Mouse (Mus musculus): ENCODE data around the gene Myzap. TPM values are rescaled to one million over a fixed set of nuclear protein-coding genes. Genes with fewer than 3 reads are reported as not detected.

The Myzap gene
- polyA plus RNA-seq, 1 experiment from 2014 or later = 4.5 TPM

DNA sequence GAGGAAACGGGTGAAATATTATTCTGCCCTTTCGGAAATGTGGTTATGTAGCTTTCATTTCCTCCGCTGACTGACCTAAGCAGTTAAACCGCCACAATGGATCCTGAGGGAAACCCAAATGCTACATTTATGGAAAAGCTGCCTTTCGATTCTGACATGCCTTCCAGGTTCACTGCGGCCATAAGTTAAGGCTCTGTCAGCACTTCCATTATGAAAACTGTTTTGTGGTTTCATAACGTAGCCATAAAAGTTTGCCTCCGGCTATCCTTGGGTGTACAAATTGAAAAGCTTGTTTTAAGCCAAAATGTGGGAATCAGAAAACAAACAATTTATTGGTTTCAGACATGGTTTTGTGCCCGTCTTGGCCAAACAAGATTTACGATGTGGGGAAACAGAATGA, 79.3 kb downstream of the Myzap start:
- Histone ChIP-seq H3K9ac (ENCODE audit: low read length) (no peak overlapping the region), H3K27ac (ENCODE audit: low read depth, low read length) (no peak overlapping the region), H3K36me3 (ENCODE audit: control insufficient read depth, insufficient read depth, low read length) (no peaks in the 10 kb centered on the region), H3K9me3 (ENCODE audit: control insufficient read depth, low read length) (no peaks in the 10 kb centered on the region), H3K4me2 (no peak overlapping the region), H3K4me1 (ENCODE audit: control insufficient read depth, insufficient read depth, low read length) (no peaks in the 10 kb centered on the region), H3K4me3 (ENCODE audit: low read depth, low read length) (no peak overlapping the region), H3K27me3 (ENCODE audit: control insufficient read depth, insufficient read depth, low read length) (no peaks in the 10 kb centered on the region)
- ATAC-seq (ENCODE audit: low FRiP score) = no peak
- WGBS = 93% methylated on average over 10 of the region's 10 CpGs
- no peak for DNase-seq (ENCODE audit: low spot score, missing footprints)

DNA sequence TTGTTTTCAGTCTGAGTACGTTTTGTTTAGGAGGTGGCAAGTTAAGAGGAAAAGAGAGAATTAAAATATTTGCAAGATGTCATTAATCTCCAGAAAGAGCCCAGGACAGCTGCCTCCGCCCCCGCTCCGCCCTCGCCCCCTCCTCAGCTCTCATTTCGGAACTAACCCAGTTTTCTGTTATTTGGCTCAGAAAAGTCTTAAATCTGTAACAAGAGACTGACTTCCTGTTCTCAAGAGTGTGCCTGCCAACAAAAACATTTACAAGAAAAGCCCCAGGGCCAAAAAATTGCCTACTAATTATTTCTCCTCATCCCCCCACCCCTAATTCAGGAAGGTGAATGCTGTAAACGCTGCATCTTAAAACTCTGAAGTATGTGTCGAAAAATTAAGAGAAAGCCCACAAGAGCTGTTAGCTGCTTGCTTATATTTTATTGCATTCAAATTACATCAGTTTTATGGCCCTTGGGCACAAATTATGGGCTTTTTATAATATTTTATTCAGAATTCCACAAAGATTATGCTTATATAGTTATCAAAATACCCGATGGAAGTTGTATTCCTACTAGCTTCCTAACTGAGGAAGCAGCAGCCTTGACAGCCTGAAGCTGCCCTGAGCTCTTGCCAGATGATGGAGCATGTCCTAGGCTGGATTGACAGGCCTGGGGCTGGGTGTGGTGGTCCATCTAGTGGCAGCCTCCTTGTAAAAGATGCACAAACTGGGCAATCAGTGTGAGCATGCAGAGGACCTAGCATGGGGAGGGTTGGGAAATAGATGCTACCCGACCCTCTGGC, 93.6 kb downstream of the Myzap start:
- no peak overlapping the region for H3K4me2 ChIP-seq

GRCm38 (mm10) chr9:71496637-71497036, 95.5 kb downstream of the Myzap start:
- Histone ChIP-seq H3K4me1 (ENCODE audit: control insufficient read depth, insufficient read depth, low read length) (peaks cover 6% of the 10 kb centered on the region; the same call in 1 of the 2 replicates), H3K27me3 (ENCODE audit: control insufficient read depth, insufficient read depth, low read length) (no peaks in the 10 kb centered on the region), H3K4me3 (ENCODE audit: low read depth, low read length) (no peak overlapping the region), H3K4me2 (no peak overlapping the region), H3K9ac (ENCODE audit: low read length) (no peak overlapping the region), H3K27ac (ENCODE audit: low read depth, low read length) (no peak overlapping the region), H3K36me3 (ENCODE audit: control insufficient read depth, insufficient read depth, low read length) (no peaks in the 10 kb centered on the region), H3K9me3 (ENCODE audit: control insufficient read depth, low read length) (no peaks in the 10 kb centered on the region)
- WGBS = 38% methylated on average over 2 of the region's 2 CpGs
- ATAC-seq (ENCODE audit: low FRiP score) (no peak), DNase-seq (ENCODE audit: low spot score, missing footprints) (no peak)

More for the DNA sequence above, 93.6 kb downstream of the Myzap start:
- no peak for DNase-seq (ENCODE audit: low spot score, missing footprints)
- WGBS = 76% methylated on average over 10 of the region's 10 CpGs
- no peak overlapping the region for H3K4me3 ChIP-seq (ENCODE audit: low read depth, low read length)
- H3K36me3 ChIP-seq (ENCODE audit: control insufficient read depth, insufficient read depth, low read length) = no peaks in the 10 kb centered on the region
- H3K27ac ChIP-seq (ENCODE audit: low read depth, low read length) = no peak overlapping the region
- no peak for ATAC-seq (ENCODE audit: low FRiP score)
- no peaks in the 10 kb centered on the region for H3K9me3 ChIP-seq (ENCODE audit: control insufficient read depth, low read length)
- no peaks in the 10 kb centered on the region for H3K27me3 ChIP-seq (ENCODE audit: control insufficient read depth, insufficient read depth, low read length)
- no peaks in the 10 kb centered on the region; the same call in 1 of the 2 replicates for H3K4me1 ChIP-seq (ENCODE audit: control insufficient read depth, insufficient read depth, low read length)
- H3K9ac ChIP-seq (ENCODE audit: low read length) = no peak overlapping the region

DNA sequence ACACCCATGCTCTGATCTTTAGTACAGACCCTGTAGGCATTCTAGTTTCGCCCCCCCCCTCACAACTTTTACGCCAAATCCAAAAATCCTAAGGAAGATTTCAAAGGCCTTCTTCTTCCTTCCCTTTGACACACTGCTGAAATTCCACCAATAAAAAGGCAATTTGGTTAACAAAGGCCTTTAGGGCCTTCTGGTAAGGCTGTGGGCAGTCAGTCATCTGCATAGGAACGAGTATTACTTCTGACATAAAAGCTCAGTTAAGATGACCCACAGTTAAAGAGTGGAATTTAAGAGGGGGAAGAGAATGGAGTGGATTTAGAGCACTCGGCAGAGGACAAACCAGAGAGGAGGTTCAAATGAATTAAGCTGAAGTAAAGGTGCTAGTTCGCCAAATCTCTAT, 98.4 kb downstream of the Myzap start:
- ATAC-seq (ENCODE audit: low FRiP score) = no peak
- Histone ChIP-seq H3K27me3 (ENCODE audit: control insufficient read depth, insufficient read depth, low read length) (no peaks in the 10 kb centered on the region), H3K36me3 (ENCODE audit: control insufficient read depth, insufficient read depth, low read length) (no peaks in the 10 kb centered on the region), H3K9ac (ENCODE audit: low read length) (no peak overlapping the region), H3K4me1 (ENCODE audit: control insufficient read depth, insufficient read depth, low read length) (peaks cover 6% of the 10 kb centered on the region; the same call in 1 of the 2 replicates), H3K4me3 (ENCODE audit: low read depth, low read length) (no peak overlapping the region), H3K4me2 (no peak overlapping the region), H3K27ac (ENCODE audit: low read depth, low read length) (no peak overlapping the region), H3K9me3 (ENCODE audit: control insufficient read depth, low read length) (no peaks in the 10 kb centered on the region)
- 51% methylated on average over 5 of the region's 5 CpGs for WGBS
- DNase-seq (ENCODE audit: low spot score, missing footprints) = no peak

DNA sequence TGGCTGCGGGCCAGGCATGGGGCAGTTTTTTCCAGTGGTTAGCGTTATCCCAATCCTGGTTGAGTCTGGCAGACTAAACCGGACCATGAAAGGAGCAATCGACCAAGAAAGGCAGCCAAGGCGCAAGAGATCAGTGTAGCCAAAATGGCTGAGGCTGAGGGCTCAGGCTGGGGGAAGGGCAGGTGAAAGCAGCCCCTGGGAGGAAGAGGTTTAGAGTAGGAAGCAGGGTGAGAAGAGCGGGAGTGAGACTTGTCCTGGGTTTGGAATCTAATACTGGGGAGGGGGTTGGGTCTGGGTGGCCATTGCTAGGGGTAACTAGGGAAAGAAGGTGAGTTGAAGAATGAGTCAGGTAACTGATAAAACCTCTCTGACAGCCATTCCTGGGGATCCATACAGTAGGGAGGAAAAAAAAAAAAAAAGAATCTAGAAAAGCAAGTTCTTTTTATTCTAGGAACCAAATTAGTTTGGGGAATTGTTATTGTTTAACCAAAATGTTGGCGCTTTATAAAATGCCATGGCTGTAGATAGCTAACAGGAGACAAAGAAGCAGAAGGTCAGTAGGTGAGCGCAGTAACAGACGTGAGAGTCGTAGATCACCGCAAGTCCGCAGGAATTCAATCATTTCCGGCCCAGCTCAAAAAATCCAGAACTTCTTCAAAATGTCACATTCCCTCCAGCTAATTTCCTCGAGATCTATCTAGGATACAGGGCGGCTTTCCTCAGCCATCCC, 99.7 kb downstream of the Myzap start:
- no peak overlapping the region for H3K4me3 ChIP-seq (ENCODE audit: low read depth, low read length)
- DNase-seq (ENCODE audit: low spot score, missing footprints) (no peak), ATAC-seq (ENCODE audit: low FRiP score) (no peak)
- H3K27ac ChIP-seq (ENCODE audit: low read depth, low read length) = peak overlapping the region; percentile 44
- WGBS = 80% methylated on average over 15 of the region's 15 CpGs
- no peak overlapping the region for H3K4me2 ChIP-seq
- H3K27me3 ChIP-seq (ENCODE audit: control insufficient read depth, insufficient read depth, low read length) = no peaks in the 10 kb centered on the region
- no peaks in the 10 kb centered on the region for H3K36me3 ChIP-seq (ENCODE audit: control insufficient read depth, insufficient read depth, low read length)
- H3K4me1 ChIP-seq (ENCODE audit: control insufficient read depth, insufficient read depth, low read length) = peaks cover 6% of the 10 kb centered on the region; the same call in 1 of the 2 replicates
- H3K9me3 ChIP-seq (ENCODE audit: control insufficient read depth, low read length) = no peaks in the 10 kb centered on the region
- H3K9ac ChIP-seq (ENCODE audit: low read length) = 0 out of 2 replicates have a peak overlapping the region, but pooled peaks have one; percentile 24

DNA sequence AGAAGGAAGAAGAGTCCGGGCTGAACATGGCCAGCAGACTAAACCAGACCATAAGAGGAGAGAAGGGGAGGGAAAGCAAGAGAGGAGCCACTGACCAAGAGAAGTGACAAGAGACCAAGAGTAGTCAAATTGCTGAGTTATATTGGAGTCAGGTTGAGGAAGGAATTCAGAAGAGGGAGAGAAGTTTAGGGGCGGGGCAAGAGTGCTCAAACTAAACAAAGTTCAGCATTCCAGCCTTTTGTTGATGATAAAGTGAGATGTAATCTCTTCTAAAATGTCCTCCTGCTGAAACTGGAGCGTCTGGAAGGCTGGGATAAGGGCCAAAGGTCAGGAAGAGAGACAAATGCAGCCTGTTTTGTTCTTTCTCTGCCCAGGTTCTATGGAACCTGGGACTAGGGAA, 102.1 kb downstream of the Myzap start:
- no peaks in the 10 kb centered on the region for H3K27me3 ChIP-seq (ENCODE audit: control insufficient read depth, insufficient read depth, low read length)
- no peak overlapping the region for H3K4me3 ChIP-seq (ENCODE audit: low read depth, low read length)
- H3K4me1 ChIP-seq (ENCODE audit: control insufficient read depth, insufficient read depth, low read length) = peaks cover 9% of the 10 kb centered on the region; the same call in 1 of the 2 replicates
- ATAC-seq (ENCODE audit: low FRiP score) = no peak
- H3K4me2 ChIP-seq = no peak overlapping the region
- no peaks in the 10 kb centered on the region for H3K9me3 ChIP-seq (ENCODE audit: control insufficient read depth, low read length)
- no peak for DNase-seq (ENCODE audit: low spot score, missing footprints)
- H3K9ac ChIP-seq (ENCODE audit: low read length) = no peak overlapping the region
- H3K27ac ChIP-seq (ENCODE audit: low read depth, low read length) = no peak overlapping the region
- no peaks in the 10 kb centered on the region for H3K36me3 ChIP-seq (ENCODE audit: control insufficient read depth, insufficient read depth, low read length)
- WGBS = 50% methylated on average over 3 of the region's 3 CpGs

DNA sequence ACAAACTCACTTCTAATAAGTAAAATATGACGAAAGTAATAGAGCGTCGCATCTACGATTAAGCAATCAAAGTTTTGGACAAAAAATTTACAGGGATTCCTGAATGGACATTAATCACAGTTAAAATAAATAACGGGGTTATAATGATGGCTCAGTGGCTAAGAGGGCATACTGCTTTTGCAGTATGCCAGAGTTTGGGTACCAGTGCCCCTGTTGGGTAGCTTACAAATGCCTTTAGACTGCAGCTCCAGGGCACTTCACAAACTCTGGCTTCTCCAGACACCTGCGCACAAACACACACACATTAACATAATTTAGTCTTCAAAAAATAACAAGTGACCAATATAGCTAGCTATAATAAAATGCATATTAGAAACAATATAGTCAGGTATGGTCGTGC, 106.0 kb downstream of the Myzap start:
- no peaks in the 10 kb centered on the region for H3K27me3 ChIP-seq (ENCODE audit: control insufficient read depth, insufficient read depth, low read length)
- peak overlapping the region; percentile 83; the same call in 1 of the 2 replicates for H3K4me3 ChIP-seq (ENCODE audit: low read depth, low read length)
- no peaks in the 10 kb centered on the region for H3K9me3 ChIP-seq (ENCODE audit: control insufficient read depth, low read length)
- H3K36me3 ChIP-seq (ENCODE audit: control insufficient read depth, insufficient read depth, low read length) = peaks cover 16% of the 10 kb centered on the region
- peaks cover 5% of the 10 kb centered on the region for H3K4me1 ChIP-seq (ENCODE audit: control insufficient read depth, insufficient read depth, low read length)
- peak overlapping the region; percentile 49; the same call in 1 of the 2 replicates for H3K9ac ChIP-seq (ENCODE audit: low read length)
- WGBS = 42% methylated on average over 7 of the region's 7 CpGs
- no peak for DNase-seq (ENCODE audit: low spot score, missing footprints)
- ATAC-seq (ENCODE audit: low FRiP score) = peak; percentile 48
- no peak overlapping the region for H3K27ac ChIP-seq (ENCODE audit: low read depth, low read length)
- peak overlapping the region; percentile 6; the same call in 1 of the 2 replicates for H3K4me2 ChIP-seq

DNA sequence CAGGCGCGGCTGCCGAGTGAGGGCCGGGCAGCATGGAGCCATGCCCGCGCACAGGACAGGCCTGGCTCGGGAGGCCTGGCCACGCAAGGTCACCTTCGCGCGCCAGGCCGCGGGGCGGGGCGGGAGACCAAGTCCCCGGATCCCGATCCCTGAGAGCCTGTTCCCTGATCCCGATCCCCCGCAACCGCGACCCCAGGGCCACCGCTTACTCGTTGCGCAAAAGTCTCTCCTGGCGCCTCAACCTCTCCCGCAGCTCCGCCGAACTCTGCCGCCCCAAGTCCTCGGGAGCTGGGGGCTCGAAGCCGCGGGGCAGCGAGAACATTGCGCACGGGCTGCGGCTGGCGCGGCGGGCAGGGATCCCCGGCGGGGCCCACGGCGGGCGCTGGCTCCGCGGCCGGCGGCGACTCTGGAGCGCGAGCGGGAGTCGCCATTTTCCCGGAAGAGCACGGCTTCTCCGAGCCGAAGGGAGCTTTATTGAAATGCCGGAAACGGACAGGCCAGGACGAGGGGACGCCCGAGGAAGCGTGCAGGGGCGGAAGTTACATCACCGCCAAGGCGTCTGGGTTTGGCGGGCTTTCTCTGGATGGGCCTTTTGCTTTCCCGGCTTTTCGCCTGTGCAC, 106.6 kb downstream of the Myzap start, which contains the start of gene Polr2m:
Gene Polr2m, minus strand, starts transcription at position 461 of the 620 bp plus-strand sequence.
- H3K4me1 ChIP-seq (ENCODE audit: control insufficient read depth, insufficient read depth, low read length) = peaks cover 5% of the 10 kb centered on the region
- WGBS = under 1% methylated on average over 70 of the region's 70 CpGs
- peak within 1 kb of the TSS; percentile 83 for H3K4me3 ChIP-seq (ENCODE audit: low read depth, low read length)
- H3K9me3 ChIP-seq (ENCODE audit: control insufficient read depth, low read length) = no peaks in the 10 kb centered on the region
- no peaks in the 10 kb centered on the region for H3K27me3 ChIP-seq (ENCODE audit: control insufficient read depth, insufficient read depth, low read length)
- H3K9ac ChIP-seq (ENCODE audit: low read length) = peak within 1 kb of the TSS; percentile 100
- H3K36me3 ChIP-seq (ENCODE audit: control insufficient read depth, insufficient read depth, low read length) = peaks cover 21% of the 10 kb centered on the region
- ATAC-seq (ENCODE audit: low FRiP score) = peak; percentile 97
- H3K27ac ChIP-seq (ENCODE audit: low read depth, low read length) = peak within 1 kb of the TSS; percentile 85
- peak within 1 kb of the TSS; percentile 66 for H3K4me2 ChIP-seq
- DNase-seq (ENCODE audit: low spot score, missing footprints) = peak; percentile 100

Measured in midbrain, embryonic 11.5 days (tissue).